Comparison of ENCODE assay signal across 1 mouse cellular context in genomic region chr3:103887581-103887980, GRCm38 (mm10).
TF ChIP-seq lines count a peak whose summit lies in the region.

No protein-coding gene starts in this region.

TF ChIP-seq in CH12.LX, 34 proteins besides CTCF, POLR2A, EP300 and RAD21 (continued from another document):
- TF ChIP-seq HCFC1 (IDR thresholded peaks at IDR 0.05; ENCODE audit: low read depth, low read length) (no peak), MAZ (IDR thresholded peaks at IDR 0.05; ENCODE audit: low read depth, low read length) (no peak), BHLHE40 (IDR thresholded peaks at IDR 0.05; ENCODE audit: low read depth, low read length) (no peak), USF1 (IDR thresholded peaks at IDR 0.05; ENCODE audit: low read depth, low read length) (no peak), SIN3A (IDR thresholded peaks at IDR 0.05; ENCODE audit: low read length) (no peak), RCOR1 (conservative IDR thresholded peaks at IDR 0.05; ENCODE audit: low read depth, low read length) (no peak), NELFE (IDR thresholded peaks at IDR 0.05; ENCODE audit: low read depth, low read length) (no peak), JUN (IDR thresholded peaks at IDR 0.05; ENCODE audit: insufficient read depth, low read depth, low read length) (no peak), NRF1 (IDR thresholded peaks at IDR 0.05; ENCODE audit: low read depth, low read length) (no peak), E2F4 (IDR thresholded peaks at IDR 0.05; ENCODE audit: insufficient replicate concordance, low read depth, low read length) (no peak), UBTF (IDR thresholded peaks at IDR 0.05; ENCODE audit: low read depth, low read length) (no peak), ZMIZ1 (IDR thresholded peaks at IDR 0.05; ENCODE audit: low read depth, low read length) (no peak), ELF1 (IDR thresholded peaks at IDR 0.05; ENCODE audit: low read depth, low read length) (no peak), MYC (IDR thresholded peaks at IDR 0.05; ENCODE audit: low read depth, low read length) (no peak)
